9 mouse cellular contexts compared by ENCODE assay signal in the genomic region with DNA sequence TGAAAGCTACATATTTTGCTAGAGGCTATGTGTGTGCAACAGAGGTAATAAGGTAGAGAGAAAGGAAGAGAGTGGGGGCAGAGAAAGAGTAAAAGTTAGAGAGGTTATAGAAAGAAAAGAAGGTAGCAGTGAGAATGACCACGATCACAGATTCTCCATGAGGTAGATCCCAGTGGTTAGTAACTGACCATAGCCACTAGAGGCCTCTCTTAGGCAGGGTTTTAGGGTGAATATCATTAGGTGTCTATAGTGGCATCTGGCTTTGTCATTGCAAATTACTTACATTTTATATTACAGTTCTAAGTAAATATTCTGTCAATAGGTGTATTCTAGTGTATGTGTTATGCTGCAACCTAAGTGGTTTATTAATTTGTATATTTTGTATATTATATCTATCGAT.
DNase-seq lines count a peak whose midpoint lies in the region; ATAC-seq and TF ChIP-seq lines count a peak whose summit lies in the region.
"Had no signal": no experiment of that assay in that cellular context is flagged by ENCODE, and none has a peak within 500 bp of the region (broad histone marks: within the 10 kb centered on the region; RNA-seq: fewer than 3 reads in every experiment).

No protein-coding gene starts in this region.

- ATAC-seq in Patski: no peak

- no peak overlapping the region for H3K27ac ChIP-seq in gastrocnemius, adult 2 months

- intact Hi-C loops in gastrocnemius, adult 2 months (cut with DNase I): loop anchor here (10.0 kb wide), 1 partner anchor 225 kb away; no protein-coding TSS in a partner anchor
- intact Hi-C loops in gastrocnemius, postnatal 14 days (cut with DNase I; ENCODE audit: low total_unique reads): no loop called here

- no peaks in the 10 kb centered on the region for H3K27me3 ChIP-seq in Patski

- CTCF ChIA-PET in Patski (lab: Charles Lee): interaction anchor here (1.0 to 4.4 kb wide), 5 partner anchors 9 to 1309 kb away, joined by 3 to 16 read pairs (median 5); no protein-coding TSS in a partner anchor

- POLR2A ChIA-PET in Patski (lab: Charles Lee): no interaction called here

- no peak for DNase-seq in gastrocnemius, adult 2 months
- no peak for DNase-seq in gastrocnemius, postnatal 14 days
- DNase-seq in 416B (ENCODE audit: low read depth) (peak; percentile 57), Patski (ENCODE audit: low read depth, low spot score) (no peak)
- peak; percentile 32 for DNase-seq in induced T-regulatory cell, adult 2 months (ENCODE audit: low read depth)
- DNase-seq in retina, postnatal 7 days (ENCODE audit: low read depth, low spot score): peak; percentile 6
- DNase-seq in ovary, adult 18-20 months (ENCODE audit: low spot score): no peak
- DNase-seq in frontal cortex, postnatal 36 days (ENCODE audit: low spot score in 2 of 2): no peak

- no peak overlapping the region for H3K4me3 ChIP-seq in gastrocnemius, adult 2 months
- H3K4me3 ChIP-seq: myocyte had no signal

- in situ Hi-C loops in Patski (cut with MboI; ENCODE audit: low pct_unique_long_range_greater_than_20kb): loop anchor here (10.0 kb wide), 2 partner anchors 445 to 1305 kb away; partner anchors contain the start of gene Tent5a

- peak; percentile 68 for TF ChIP-seq CTCF in gastrocnemius, adult 2 months (IDR thresholded peaks at IDR 0.05)
- peak; percentile 76 for TF ChIP-seq CTCF in Patski (IDR thresholded peaks at IDR 0.05)

Comparison
In these comparisons a context has a peak if more than half of its experiments do, and no peak if none do; other contexts are left out.
1. DNase-seq: peak in 416B (single experiment), induced T-regulatory cell, adult 2 months (single experiment) and retina, postnatal 7 days (single experiment); none in gastrocnemius, adult 2 months (single experiment), gastrocnemius, postnatal 14 days (single experiment), Patski (single experiment), ovary, adult 18-20 months (single experiment) and frontal cortex, postnatal 36 days (0 of 2).